Mouse (Mus musculus) embryonic facial prominence, embryonic 11.5 days (tissue): Measurements from ENCODE around the gene Ccnyl1. TPM values are rescaled to one million over a fixed set of nuclear protein-coding genes. Genes with fewer than 3 reads are reported as not detected.

Experiments used
- ATAC-seq: fragments of 200-750 bp; cut with Nextera tagmentation; replicated peaks from 2 replicates; pipeline ENCODE4 v1.8.0; 2017; ENCODE audit warnings: low read depth; ENCODE audit not compliant: insufficient number of reproducible peaks, low FRiP score, low TSS enrichment
- DNase-seq: peaks from one replicate; pipeline ENCODE4 v3.0.0-alpha.2; 2015; ENCODE audit warnings: low spot score
- H3K27ac ChIP-seq: fragments of 300-500 bp; sonication (generic); replicated peaks from 2 replicates; pipeline ENCODE4 v1.5.1; 2014; ENCODE audit warnings: mild to moderate bottlenecking, low read depth, low read length, control low read depth
- H3K27me3 ChIP-seq: fragments of 300-500 bp; sonication (generic); 2 replicates; pipeline ENCODE4 v1.6.1; 2014; ENCODE audit warnings: mild to moderate bottlenecking, low read length, moderate library complexity, mixed read lengths; ENCODE audit not compliant: control insufficient read depth, insufficient read depth
- H3K36me3 ChIP-seq: fragments of 300-500 bp; sonication (generic); replicated peaks from 2 replicates; pipeline ENCODE4 v1.6.1; 2014; ENCODE audit warnings: low read depth, mild to moderate bottlenecking, low read length, moderate library complexity, mixed read lengths; ENCODE audit not compliant: control insufficient read depth, insufficient read depth
- H3K4me1 ChIP-seq: fragments of 300-500 bp; sonication (generic); 2 replicates; pipeline ENCODE4 v1.6.1; 2014; ENCODE audit warnings: low read length, mixed read lengths; ENCODE audit not compliant: control insufficient read depth, insufficient read depth
- H3K4me2 ChIP-seq: fragments of 300-500 bp; sonication (generic); 2 replicates; pipeline ENCODE4 v1.6.1; 2014; ENCODE audit warnings: low read depth, mild to moderate bottlenecking, control low read depth, low read length, moderate library complexity
- H3K4me3 ChIP-seq: fragments of 300-500 bp; sonication (generic); 2 replicates; pipeline ENCODE4 v1.5.1; 2014; ENCODE audit warnings: low read depth, low read length, control low read depth
- H3K9ac ChIP-seq: fragments of 300-500 bp; sonication (generic); replicated peaks from 2 replicates; pipeline ENCODE4 v1.6.1; 2014; ENCODE audit warnings: mild to moderate bottlenecking, control low read depth, low read length
- H3K9me3 ChIP-seq: fragments of 300-500 bp; sonication (generic); replicated peaks from 2 replicates; pipeline ENCODE4 v1.6.1; 2016; ENCODE audit warnings: mild to moderate bottlenecking, low read length, inconsistent platforms, mixed read lengths; ENCODE audit not compliant: control insufficient read depth
- WGBS: fragments of 180-500 bp; shearing (Covaris S2); extraction: QIAGEN DNeasy Blood & Tissue Kit; methylation state at CpG from one replicate; pipeline ENCODE4 v1.1.7; 2014; 5-methylcytosine and 5-hydroxymethylcytosine counted together
- polyA plus RNA-seq: library from polyadenylated mRNA; unstranded; fragments of >200 nt; fragmentation: Nextera tagmentation; extraction: Ambion mirVana; gene quantifications from 2 replicates; pipeline ENCODE4 v1.2.1, GENCODE M21; 2014

The Ccnyl1 gene
- polyA plus RNA-seq, 1 experiment from 2014 or later = 10.9 TPM

GRCm38 (mm10) chr1:64731341-64732020 lies 41.2 kb downstream of the Ccnyl1 start:
- H3K4me3 ChIP-seq = no peak overlapping the region
- DNase-seq (no peak), ATAC-seq (no peak)
- H3K4me1 ChIP-seq = peaks cover 5% of the 10 kb centered on the region
- H3K27me3 ChIP-seq = peaks cover 23% of the 10 kb centered on the region
- no peak overlapping the region for H3K27ac ChIP-seq
- no peak overlapping the region for H3K4me2 ChIP-seq
- no peaks in the 10 kb centered on the region for H3K9me3 ChIP-seq
- WGBS = 62% methylated on average over 16 of the region's 16 CpGs
- H3K36me3 ChIP-seq = no peaks in the 10 kb centered on the region
- H3K9ac ChIP-seq = no peak overlapping the region

DNA sequence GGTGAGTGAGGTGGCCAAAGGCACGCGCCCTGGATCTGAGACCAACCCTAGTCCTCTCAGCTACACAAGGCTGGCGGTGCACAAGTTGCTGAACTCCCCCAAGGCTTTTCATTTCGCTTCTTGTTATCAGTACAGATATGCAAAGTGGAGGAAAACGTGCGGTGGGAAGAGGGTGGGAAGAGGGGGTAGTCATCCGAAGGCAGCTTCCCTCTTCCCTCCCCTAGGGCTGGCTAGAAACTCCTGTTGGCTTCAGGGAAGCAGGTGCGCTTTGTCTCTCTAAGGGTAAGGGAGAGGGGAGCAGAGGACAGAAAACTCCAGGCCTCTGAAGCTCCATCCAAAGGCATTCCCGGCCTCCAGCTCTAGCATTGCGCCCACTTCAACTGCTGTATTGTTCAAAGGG lies 41.9 kb downstream of the Ccnyl1 start:
- Histone ChIP-seq H3K27me3 (peaks cover 27% of the 10 kb centered on the region), H3K4me3 (no peak overlapping the region), H3K9ac (no peak overlapping the region), H3K27ac (no peak overlapping the region), H3K36me3 (no peaks in the 10 kb centered on the region), H3K9me3 (no peaks in the 10 kb centered on the region), H3K4me2 (peak overlapping the region; percentile 4; the same call in 1 of the 2 replicates), H3K4me1 (peaks cover 5% of the 10 kb centered on the region)
- WGBS = 40% methylated on average over 10 of the region's 10 CpGs
- DNase-seq (no peak), ATAC-seq (no peak)

DNA sequence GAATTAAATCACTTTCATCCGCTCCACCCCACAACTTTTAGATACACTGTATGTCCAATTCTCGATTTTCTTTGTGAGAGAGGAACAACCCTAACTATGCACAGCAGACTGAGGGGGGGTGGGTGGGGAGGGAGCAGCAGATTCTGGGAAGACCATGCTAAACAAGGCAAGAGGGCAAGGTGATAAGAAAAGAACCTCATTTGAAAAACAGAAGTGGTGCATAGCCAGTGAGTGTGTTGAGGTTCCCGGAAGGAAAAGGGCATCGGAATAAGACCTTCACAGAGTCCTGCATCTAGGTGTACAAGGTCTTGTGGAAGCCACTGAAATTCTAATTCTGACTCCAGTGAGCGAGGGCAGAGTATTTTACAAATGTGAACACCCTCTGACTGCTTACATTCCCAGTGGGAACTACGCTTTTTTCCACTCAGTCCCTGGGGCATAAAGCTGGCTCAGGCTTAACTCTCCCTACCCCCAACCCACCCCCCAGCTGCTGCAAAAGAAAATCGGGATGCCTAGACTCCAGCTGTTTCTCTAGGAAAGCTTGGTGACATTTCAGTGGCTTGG lies 42.5 kb downstream of the Ccnyl1 start:
- no peaks in the 10 kb centered on the region for H3K36me3 ChIP-seq
- H3K27ac ChIP-seq = no peak overlapping the region
- no peak overlapping the region for H3K9ac ChIP-seq
- H3K4me2 ChIP-seq = no peak overlapping the region
- peaks cover 27% of the 10 kb centered on the region for H3K27me3 ChIP-seq
- no peaks in the 10 kb centered on the region for H3K9me3 ChIP-seq
- DNase-seq (no peak), ATAC-seq (no peak)
- H3K4me3 ChIP-seq = no peak overlapping the region
- peaks cover 5% of the 10 kb centered on the region for H3K4me1 ChIP-seq
- WGBS = 47% methylated on average over 7 of the region's 7 CpGs

DNA sequence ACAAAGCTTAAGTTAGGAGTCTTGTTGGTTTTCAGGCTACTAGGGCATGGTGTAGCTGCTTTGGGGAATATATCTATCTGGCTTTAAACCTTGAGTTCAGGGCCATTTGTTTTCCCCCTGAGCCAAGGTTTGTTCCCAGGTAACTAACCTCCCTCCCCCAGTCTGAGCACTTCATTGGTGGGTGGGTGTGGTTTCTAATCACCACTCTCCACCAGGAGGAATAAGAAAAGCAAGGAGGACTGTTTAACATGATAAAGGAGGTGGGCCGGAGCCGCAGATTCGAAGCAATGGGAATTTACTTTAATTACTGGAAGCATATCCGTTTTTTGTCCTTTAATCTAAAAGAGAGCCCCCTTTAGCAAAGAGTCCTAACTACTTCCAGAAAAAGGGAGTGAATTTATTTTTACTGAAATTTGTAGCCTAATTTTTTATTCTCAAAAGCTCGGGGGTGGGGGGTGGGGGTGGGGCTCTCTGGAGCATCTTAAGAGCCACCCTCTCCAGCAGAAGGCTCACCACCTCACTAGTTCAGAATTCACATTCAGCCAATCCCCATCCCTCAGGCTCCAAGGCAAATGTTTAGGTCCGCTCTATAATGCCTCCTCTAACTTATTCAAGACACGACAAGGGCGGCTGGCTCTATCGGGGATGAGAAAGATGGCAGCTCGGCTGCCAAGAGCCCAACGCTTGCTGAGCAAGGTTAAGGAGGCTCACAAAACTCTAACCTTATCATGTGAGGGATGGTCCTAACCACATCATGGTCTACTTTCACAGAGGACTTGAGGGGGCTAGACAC lies 43.4 kb downstream of the Ccnyl1 start:
- Histone ChIP-seq H3K9ac (no peak overlapping the region), H3K4me3 (peak overlapping the region; percentile 4; the same call in 1 of the 2 replicates), H3K4me2 (peak overlapping the region; percentile 6), H3K9me3 (no peaks in the 10 kb centered on the region), H3K27me3 (peaks cover 27% of the 10 kb centered on the region), H3K27ac (no peak overlapping the region), H3K36me3 (no peaks in the 10 kb centered on the region), H3K4me1 (peaks cover 5% of the 10 kb centered on the region)
- WGBS = 18% methylated on average over 11 of the region's 11 CpGs
- no peak for DNase-seq
- no peak for ATAC-seq

- Histone ChIP-seq H3K36me3 (no peaks in the 10 kb centered on the region), H3K4me1 (peaks cover 5% of the 10 kb centered on the region), H3K4me3 (peak overlapping the region; percentile 61), H3K4me2 (peak overlapping the region; percentile 97), H3K9ac (peak overlapping the region; percentile 19; the same call in 1 of the 2 replicates), H3K27ac (no peak overlapping the region), H3K9me3 (no peaks in the 10 kb centered on the region), H3K27me3 (peaks cover 27% of the 10 kb centered on the region)
- ATAC-seq (no peak), DNase-seq (peak; percentile 63)
- WGBS = 35% methylated on average over 58 of the region's 58 CpGs
Measured at GRCm38 (mm10) chr1:64734771-64735750, 44.8 kb downstream of the Ccnyl1 start.

DNA sequence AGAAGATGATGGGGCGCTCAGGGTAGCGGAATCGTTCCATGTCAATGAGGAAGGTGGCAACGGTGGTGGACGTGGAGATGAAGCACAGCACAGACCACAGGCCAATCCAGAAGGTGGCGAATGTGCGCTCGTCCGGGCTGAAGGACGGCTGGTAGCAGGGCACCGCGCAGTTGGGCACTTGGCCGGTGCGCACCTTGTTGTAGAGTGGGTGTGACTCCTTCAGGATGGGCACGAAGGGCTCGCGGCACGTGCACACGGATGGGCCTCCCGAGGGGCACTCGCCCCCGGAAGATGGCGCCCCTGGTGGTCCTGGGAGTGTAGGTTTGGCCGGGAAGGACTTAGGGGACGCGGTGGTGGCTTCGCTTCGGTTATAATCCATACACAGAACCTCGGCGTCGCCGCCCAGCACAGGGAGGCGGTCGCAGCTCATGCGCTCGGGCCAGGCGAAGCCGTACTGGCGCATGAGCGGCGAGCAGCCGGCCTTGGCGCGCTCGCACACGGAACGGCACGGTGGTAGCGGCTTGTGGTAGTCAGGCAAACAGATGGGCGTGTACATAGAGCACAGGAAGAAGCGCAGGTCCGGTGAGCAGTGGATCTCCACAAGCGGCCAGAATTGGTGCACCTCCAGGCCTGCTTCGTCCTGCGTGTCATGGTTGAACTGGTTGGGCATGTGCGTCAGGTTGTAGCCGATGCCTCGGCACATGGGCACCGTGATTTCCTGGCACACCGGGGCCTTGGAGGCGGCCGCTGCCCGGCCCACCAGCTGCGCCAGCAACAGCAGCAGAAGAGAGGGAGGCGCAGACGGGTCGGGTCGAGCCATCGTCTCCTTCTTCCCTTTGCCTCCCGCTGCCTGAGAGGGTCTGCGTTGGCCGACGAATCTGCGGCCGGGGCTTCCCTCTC lies 45.8 kb downstream of the Ccnyl1 start:
- peak; percentile 67 for DNase-seq
- peaks cover 5% of the 10 kb centered on the region for H3K4me1 ChIP-seq

More for the DNA sequence above, 45.8 kb downstream of the Ccnyl1 start:
- H3K4me3 ChIP-seq = peak overlapping the region; percentile 61
- peak overlapping the region; percentile 97 for H3K4me2 ChIP-seq
- no peaks in the 10 kb centered on the region for H3K36me3 ChIP-seq
- ATAC-seq = peak; percentile 5; the same call in 1 of the 2 replicates
- peak overlapping the region; percentile 68 for H3K9ac ChIP-seq
- no peaks in the 10 kb centered on the region for H3K9me3 ChIP-seq
- H3K27me3 ChIP-seq = peaks cover 27% of the 10 kb centered on the region
- H3K27ac ChIP-seq = no peak overlapping the region
- WGBS = 10% methylated on average over 75 of the region's 75 CpGs
